Comparison of ENCODE assay signal across 6 mouse cellular contexts in the genomic region with DNA sequence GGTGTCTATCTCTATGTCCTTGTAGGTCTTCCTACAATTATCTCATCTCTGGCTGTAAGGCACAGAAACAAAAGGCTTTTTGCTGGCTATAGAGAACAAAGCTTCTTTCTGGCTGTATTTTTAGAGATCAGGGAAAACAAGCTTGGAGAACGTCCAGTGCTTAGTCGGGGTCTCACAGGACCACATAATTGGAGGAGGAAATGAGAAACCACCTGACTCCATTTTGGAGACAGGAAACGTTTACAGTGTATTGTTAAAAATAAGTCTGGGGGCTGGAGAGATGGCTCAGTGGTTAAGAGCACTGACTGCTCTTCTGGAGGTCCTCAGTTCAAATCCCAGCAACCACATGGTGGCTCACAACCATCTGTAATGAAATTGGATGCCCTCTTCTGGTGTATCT. TPM values are rescaled to one million over a fixed set of nuclear protein-coding genes. Genes with fewer than 3 reads are reported as not detected.
"Had no signal": no experiment of that assay in that cellular context is flagged by ENCODE, and none has a peak within 500 bp of the region (broad histone marks: within the 10 kb centered on the region; RNA-seq: fewer than 3 reads in every experiment).

No protein-coding gene starts in this region.

RNA-seq across cellular contexts. Expression of a gene that starts 6.8 kb away (rescaled TPM):
- polyA plus RNA-seq: liver, embryonic 11.5 days had no signal

RNA-seq across cellular contexts. Expression of a gene that starts 56.3 kb away (rescaled TPM):
- total RNA-seq: forebrain, postnatal 0 days had no signal
- polyA plus RNA-seq: heart, embryonic 11.5 days; hindbrain, embryonic 10.5 days; hindbrain, embryonic 12.5 days had no signal

RNA-seq across cellular contexts. Expression of a gene that starts 57.6 kb away (rescaled TPM):
- total RNA-seq: granulocyte monocyte progenitor cell, adult 5-6 weeks had no signal
- polyA plus RNA-seq: heart, embryonic 11.5 days; hindbrain, embryonic 10.5 days had no signal
